Mouse (Mus musculus) embryonic facial prominence, embryonic 12.5 days (tissue): ENCODE measurements around the gene Chd2. TPM values are rescaled to one million over a fixed set of nuclear protein-coding genes. Genes with fewer than 3 reads are reported as not detected.
A peak's percentile ranks its signal among the peaks of the same experiment; 100 is the strongest.
"Not testable (repeated sequence)": the region's sequence is repeated elsewhere in the genome, so short reads cannot be mapped to it uniquely, and the experiment has no call there.

Experiments used
- ATAC-seq: fragments of 200-750 bp; cut with Nextera tagmentation; 2 replicates; pipeline ENCODE4 v1.8.0; 2017; ENCODE audit not compliant: insufficient number of reproducible peaks, insufficient read depth, low FRiP score, low TSS enrichment
- H3K27ac ChIP-seq: fragments of 300-500 bp; sonication (generic); 2 replicates; pipeline ENCODE4 v1.5.1; 2016; ENCODE audit warnings: mild to moderate bottlenecking
- H3K27me3 ChIP-seq: fragments of 300-500 bp; sonication (generic); 2 replicates; pipeline ENCODE4 v1.6.1; 2016; ENCODE audit warnings: mild to moderate bottlenecking, moderate library complexity
- H3K36me3 ChIP-seq: fragments of 300-500 bp; sonication (generic); 2 replicates; pipeline ENCODE4 v1.6.1; 2016; ENCODE audit warnings: mild to moderate bottlenecking
- H3K4me1 ChIP-seq: fragments of 300-500 bp; sonication (generic); 2 replicates; pipeline ENCODE4 v1.6.1; 2016
- H3K4me2 ChIP-seq: fragments of 300-500 bp; sonication (generic); replicated peaks from 2 replicates; pipeline ENCODE4 v1.6.1; 2016; ENCODE audit warnings: mild to moderate bottlenecking, moderate library complexity
- H3K4me3 ChIP-seq: fragments of 300-500 bp; sonication (generic); 2 replicates; pipeline ENCODE4 v1.5.1; 2016; ENCODE audit warnings: mild to moderate bottlenecking
- H3K9ac ChIP-seq: fragments of 300-500 bp; sonication (generic); 2 replicates; pipeline ENCODE4 v1.6.1; 2016; ENCODE audit warnings: mild to moderate bottlenecking, moderate library complexity
- H3K9me3 ChIP-seq: fragments of 300-500 bp; sonication (generic); 2 replicates; pipeline ENCODE4 v1.6.1; 2016; ENCODE audit warnings: mild to moderate bottlenecking, moderate library complexity
- WGBS: fragments of 180-500 bp; shearing (Covaris S2); methylation state at CpG from one replicate; pipeline ENCODE4 v1.1.7; 2016; 5-methylcytosine and 5-hydroxymethylcytosine counted together
- polyA plus RNA-seq: library from polyadenylated mRNA; unstranded; fragments of >200 nt; fragmentation: Nextera tagmentation; extraction: Ambion mirVana; gene quantifications from 2 replicates; pipeline ENCODE4 v1.2.1, GENCODE M21; 2016

The Chd2 gene
- polyA plus RNA-seq, 1 experiment from 2014 or later: 65.0 TPM

DNA sequence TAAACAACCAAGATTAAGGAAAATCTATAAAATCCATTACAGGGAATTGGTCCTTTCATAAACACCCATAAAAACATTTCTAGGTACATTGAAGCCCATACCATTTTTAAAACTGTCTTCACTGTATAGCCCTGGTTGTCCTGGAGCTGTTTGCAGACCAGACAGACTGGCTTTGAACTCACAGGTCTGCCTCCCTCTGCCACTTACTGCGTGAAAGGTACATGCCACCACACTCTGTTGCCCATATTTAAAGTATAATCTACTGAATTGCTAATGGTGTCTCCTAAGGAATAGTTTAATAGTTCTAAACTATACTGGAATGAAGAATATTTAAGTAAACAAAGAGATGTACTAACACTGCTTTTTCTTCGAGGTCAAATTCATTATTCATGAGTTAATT is 5.1 kb downstream of the Chd2 start:
- Histone ChIP-seq H3K27me3 (no peaks in the 10 kb centered on the region), H3K4me3 (peak overlapping the region; percentile 45; the same call in 1 of the 2 replicates), H3K9ac (no peak overlapping the region), H3K9me3 (no peaks in the 10 kb centered on the region), H3K4me2 (peak overlapping the region; percentile 69), H3K27ac (no peak overlapping the region), H3K4me1 (peaks cover 31% of the 10 kb centered on the region), H3K36me3 (no peaks in the 10 kb centered on the region)
- ATAC-seq: no peak
- WGBS: 73% methylated on average over 2 of the region's 2 CpGs

GRCm38 (mm10) chr7:73535861-73536200 is 5.8 kb downstream of the Chd2 start:
- no peak overlapping the region for H3K4me3 ChIP-seq
- no peak for ATAC-seq
- no peak overlapping the region for H3K4me2 ChIP-seq
- H3K9ac ChIP-seq: no peak overlapping the region
- no peak overlapping the region for H3K27ac ChIP-seq
- no peaks in the 10 kb centered on the region for H3K27me3 ChIP-seq
- H3K9me3 ChIP-seq: no peaks in the 10 kb centered on the region
- H3K36me3 ChIP-seq: no peaks in the 10 kb centered on the region
- WGBS: 63% methylated on average over 4 of the region's 4 CpGs
- peaks cover 34% of the 10 kb centered on the region for H3K4me1 ChIP-seq

GRCm38 (mm10) chr7:73534937-73535860 is 6.4 kb downstream of the Chd2 start:
- Histone ChIP-seq H3K27me3 (no peaks in the 10 kb centered on the region), H3K9me3 (no peaks in the 10 kb centered on the region), H3K4me3 (no peak overlapping the region), H3K36me3 (no peaks in the 10 kb centered on the region), H3K4me1 (peaks cover 34% of the 10 kb centered on the region), H3K4me2 (no peak overlapping the region; the same call in 1 of the 2 replicates), H3K27ac (no peak overlapping the region), H3K9ac (no peak overlapping the region)
- 84% methylated on average over 2 of the region's 2 CpGs for WGBS
- ATAC-seq: no peak

GRCm38 (mm10) chr7:73533457-73533856 is 8.2 kb downstream of the Chd2 start:
- H3K4me1 ChIP-seq: peaks cover 34% of the 10 kb centered on the region
- no peak for ATAC-seq
- H3K4me2 ChIP-seq: no peak overlapping the region
- no peaks in the 10 kb centered on the region for H3K27me3 ChIP-seq
- WGBS: 52% methylated on average over 2 of the region's 2 CpGs
- peak overlapping the region; percentile 56; the same call in 1 of the 2 replicates for H3K27ac ChIP-seq
- H3K36me3 ChIP-seq: no peaks in the 10 kb centered on the region
- H3K9me3 ChIP-seq: no peaks in the 10 kb centered on the region
- no peak overlapping the region for H3K4me3 ChIP-seq
- no peak overlapping the region for H3K9ac ChIP-seq

DNA sequence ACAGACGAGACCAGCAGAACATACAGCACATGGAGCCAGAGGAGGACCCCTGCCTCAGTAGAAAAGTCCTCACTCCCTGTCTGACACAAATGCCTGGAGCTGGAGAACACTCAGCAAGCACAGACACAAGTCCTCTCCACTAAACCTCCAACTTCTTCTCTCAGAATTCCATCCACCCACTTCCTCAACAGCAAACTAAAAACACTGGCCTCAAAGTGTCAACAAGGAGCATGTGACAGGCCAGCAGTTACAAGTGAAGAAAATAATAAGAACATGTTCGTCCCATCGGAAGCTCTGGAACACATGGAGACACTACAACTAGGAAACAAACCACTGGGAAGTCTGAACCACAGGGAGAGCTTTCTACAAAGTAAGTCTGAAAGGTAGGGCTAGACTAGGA is 8.7 kb downstream of the Chd2 start:
- ATAC-seq: no peak
- Histone ChIP-seq H3K9ac (no peak overlapping the region), H3K9me3 (no peaks in the 10 kb centered on the region), H3K36me3 (no peaks in the 10 kb centered on the region), H3K27me3 (no peaks in the 10 kb centered on the region), H3K27ac (peak overlapping the region; percentile 56; the same call in 1 of the 2 replicates), H3K4me3 (no peak overlapping the region), H3K4me1 (peaks cover 34% of the 10 kb centered on the region), H3K4me2 (no peak overlapping the region)
- 74% methylated on average over 3 of the region's 3 CpGs for WGBS

DNA sequence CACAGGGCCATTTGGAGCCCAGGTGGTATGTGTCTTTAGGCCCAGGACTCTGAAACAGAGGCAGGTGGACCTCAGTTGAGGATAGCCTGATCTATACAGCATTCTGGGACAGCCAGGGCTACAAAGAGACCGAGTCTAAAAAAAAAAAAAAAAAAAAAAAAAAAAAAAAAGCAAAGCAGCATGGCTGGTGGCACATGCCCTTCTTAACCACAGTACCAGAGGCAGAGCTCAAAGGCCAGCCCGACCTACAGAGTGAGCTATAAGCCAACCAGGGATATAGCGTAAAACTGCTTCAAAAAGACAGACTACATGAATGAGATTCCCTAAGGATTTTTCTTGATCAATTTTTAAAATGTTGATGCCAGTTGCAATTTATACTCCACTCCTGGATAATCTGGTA is 9.5 kb downstream of the Chd2 start:
- no peaks in the 10 kb centered on the region for H3K36me3 ChIP-seq

GRCm38 (mm10) chr7:73531506-73532093 is 10.0 kb downstream of the Chd2 start:
- Histone ChIP-seq H3K36me3 (no peaks in the 10 kb centered on the region), H3K27me3 (no peaks in the 10 kb centered on the region), H3K4me2 (no peak overlapping the region), H3K4me3 (no peak overlapping the region), H3K4me1 (peaks cover 29% of the 10 kb centered on the region), H3K9me3 (no peaks in the 10 kb centered on the region), H3K9ac (no peak overlapping the region), H3K27ac (peak overlapping the region; percentile 46; the same call in 1 of the 2 replicates)
- no peak for ATAC-seq
- WGBS: 79% methylated on average over 7 of the region's 7 CpGs

More for the DNA sequence above, 9.5 kb downstream of the Chd2 start:
- no peak for ATAC-seq
- peaks cover 32% of the 10 kb centered on the region for H3K4me1 ChIP-seq
- no peak overlapping the region for H3K27ac ChIP-seq
- H3K4me2 ChIP-seq: no peak overlapping the region
- H3K9ac ChIP-seq: no peak overlapping the region
- 76% methylated on average over 3 of the region's 3 CpGs for WGBS
- H3K9me3 ChIP-seq: no peaks in the 10 kb centered on the region
- no peak overlapping the region for H3K4me3 ChIP-seq
- no peaks in the 10 kb centered on the region for H3K27me3 ChIP-seq

- no peak overlapping the region for H3K27ac ChIP-seq
- no peaks in the 10 kb centered on the region for H3K27me3 ChIP-seq
- H3K9ac ChIP-seq: no peak overlapping the region
- no peak overlapping the region for H3K4me3 ChIP-seq
- H3K4me1 ChIP-seq: peaks cover 27% of the 10 kb centered on the region
- H3K9me3 ChIP-seq: no peaks in the 10 kb centered on the region
- H3K36me3 ChIP-seq: no peaks in the 10 kb centered on the region
- no peak for ATAC-seq
- H3K4me2 ChIP-seq: no peak overlapping the region
- 83% methylated on average over 5 of the region's 5 CpGs for WGBS
These were observed 10.8 kb downstream of the Chd2 start for GRCm38 (mm10) chr7:73530846-73531245.

DNA sequence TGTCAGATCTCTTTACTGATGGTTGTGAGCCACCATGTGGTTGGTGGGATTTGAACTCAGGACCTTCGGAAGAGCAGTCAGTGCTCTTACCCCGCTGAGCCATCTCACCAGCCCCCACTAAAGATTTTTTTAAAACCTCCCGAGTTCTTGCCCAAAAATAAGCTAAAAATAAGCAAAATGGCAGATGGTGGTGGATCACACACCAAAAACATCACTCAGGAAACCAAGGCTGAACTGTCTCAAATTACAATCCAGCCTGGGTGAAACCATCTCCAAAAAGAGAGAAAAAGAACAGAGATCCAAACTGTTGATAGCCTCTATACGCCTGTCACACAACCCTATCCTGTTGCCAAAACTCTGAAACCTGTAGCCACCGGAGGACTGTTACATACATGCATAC is 11.5 kb downstream of the Chd2 start:
- H3K9me3 ChIP-seq: no peaks in the 10 kb centered on the region
- H3K4me2 ChIP-seq: no peak overlapping the region
- no peak for ATAC-seq
- H3K27ac ChIP-seq: no peak overlapping the region
- no peaks in the 10 kb centered on the region for H3K36me3 ChIP-seq
- H3K4me1 ChIP-seq: peaks cover 21% of the 10 kb centered on the region
- no peak overlapping the region for H3K4me3 ChIP-seq
- WGBS: 84% methylated on average over 5 of the region's 5 CpGs
- no peaks in the 10 kb centered on the region for H3K27me3 ChIP-seq
- H3K9ac ChIP-seq: no peak overlapping the region

GRCm38 (mm10) chr7:73529261-73529660 is 12.4 kb downstream of the Chd2 start:
- peaks cover 27% of the 10 kb centered on the region for H3K4me1 ChIP-seq
- no peaks in the 10 kb centered on the region for H3K9me3 ChIP-seq
- H3K4me3 ChIP-seq: no peak overlapping the region
- ATAC-seq: no peak
- 90% methylated on average over 6 of the region's 6 CpGs for WGBS
- H3K36me3 ChIP-seq: no peaks in the 10 kb centered on the region
- H3K27me3 ChIP-seq: no peaks in the 10 kb centered on the region
- no peak overlapping the region for H3K4me2 ChIP-seq
- H3K27ac ChIP-seq: no peak overlapping the region
- H3K9ac ChIP-seq: no peak overlapping the region

- not testable (repeated sequence) for H3K9ac ChIP-seq, H3K27ac ChIP-seq, H3K27me3 ChIP-seq, H3K4me2 ChIP-seq, ATAC-seq, H3K9me3 ChIP-seq, H3K4me3 ChIP-seq, H3K36me3 ChIP-seq
- peaks cover 19% of the 10 kb centered on the region for H3K4me1 ChIP-seq
- 88% methylated on average over 7 of the region's 7 CpGs for WGBS
These were observed 13.2 kb downstream of the Chd2 start for GRCm38 (mm10) chr7:73528377-73528894.

- 84% methylated on average over 4 of the region's 4 CpGs for WGBS
- no peak overlapping the region for H3K4me2 ChIP-seq
- H3K27me3 ChIP-seq: no peaks in the 10 kb centered on the region
- peaks cover 14% of the 10 kb centered on the region; the same call in 1 of the 2 replicates for H3K4me1 ChIP-seq
- 0 out of 2 replicates have a peak overlapping the region, but pooled peaks have one; percentile 50 for H3K27ac ChIP-seq
- no peak overlapping the region for H3K9ac ChIP-seq
- no peak overlapping the region for H3K4me3 ChIP-seq
- no peak for ATAC-seq
- H3K36me3 ChIP-seq: 0 out of 2 replicates have a peak, but pooled peaks cover 3% of the 10 kb centered on the region
- no peaks in the 10 kb centered on the region for H3K9me3 ChIP-seq
These were observed 14.4 kb downstream of the Chd2 start for GRCm38 (mm10) chr7:73527225-73527624.
